Mouse (Mus musculus): ENCODE results near the gene Olfr512. TPM values are rescaled to one million over a fixed set of nuclear protein-coding genes. Genes with fewer than 3 reads are reported as not detected.

Olfr512 gene
- not detected for total RNA-seq (2021)
- long read RNA-seq, experiment 1 = 0 reads
- long read RNA-seq, experiment 2 = 0 reads

DNA sequence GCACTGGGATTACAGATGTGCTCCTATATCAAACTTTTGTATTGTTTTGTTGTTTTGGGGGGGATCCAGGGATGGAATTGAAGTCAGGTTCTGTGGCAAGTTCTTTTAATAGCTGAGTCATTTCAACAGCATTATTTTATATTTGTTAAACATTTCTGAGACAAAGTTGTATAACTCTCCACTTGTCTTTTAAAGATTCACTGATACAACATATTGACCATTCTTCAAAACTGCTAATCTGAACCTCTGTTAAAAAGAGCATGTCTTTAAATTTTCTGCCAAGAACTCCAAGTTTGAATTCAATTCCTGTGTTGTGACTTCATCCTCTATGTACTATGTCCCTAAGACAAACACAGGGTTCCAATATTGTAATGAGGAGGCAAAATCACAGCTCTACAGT lies at the start of gene Olfr512:
Olfr512 (plus strand) TSS at position 301 of the 400 bp plus-strand sequence.
- no peak for DNase-seq (ENCODE audit: low spot score in 2 of 2)

DNA sequence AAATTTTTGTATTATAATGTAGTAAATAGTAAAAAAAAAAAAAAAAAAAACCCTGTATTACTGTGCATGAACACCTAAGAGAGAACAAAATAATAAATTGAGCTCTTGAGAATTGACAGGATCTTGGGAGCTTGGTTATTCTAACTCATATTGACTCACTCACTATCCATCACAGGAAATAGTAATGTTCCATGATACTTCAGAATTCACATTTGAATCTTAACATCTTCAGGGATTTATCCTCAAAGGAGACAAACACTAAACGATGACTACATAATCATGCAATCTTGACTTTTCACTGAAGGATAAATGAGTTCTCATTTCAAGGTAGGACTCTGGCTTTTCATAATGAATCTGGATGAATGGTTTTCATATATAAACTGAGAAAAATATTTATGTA lies 47.0 kb upstream of the Olfr512 start, which contains the start of gene Olfr510:
Olfr510 (plus strand) TSS at position 301 of the 400 bp plus-strand sequence.
- no peak for DNase-seq (ENCODE audit: low spot score in 2 of 2)

DNA sequence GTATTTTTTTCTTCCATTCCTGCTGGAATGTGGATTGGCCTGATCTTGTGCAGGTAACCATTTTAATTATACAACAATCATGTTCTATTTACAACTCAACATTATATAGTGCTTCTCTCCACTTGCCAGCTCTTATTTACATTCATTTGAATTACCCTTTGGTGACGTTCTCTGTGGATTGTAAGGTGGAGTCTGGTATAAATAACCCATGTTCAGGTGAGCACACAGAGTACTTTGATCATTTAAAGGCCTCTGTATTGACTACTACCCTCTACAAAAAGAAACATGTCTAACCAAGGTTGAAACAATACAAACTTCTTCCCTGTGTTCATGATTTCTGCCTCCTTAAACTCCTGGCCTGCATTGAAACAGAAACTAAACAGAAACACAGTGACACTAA lies 42.1 kb upstream of the Olfr512 start:
- no peak for DNase-seq (ENCODE audit: low spot score in 2 of 2)

DNA sequence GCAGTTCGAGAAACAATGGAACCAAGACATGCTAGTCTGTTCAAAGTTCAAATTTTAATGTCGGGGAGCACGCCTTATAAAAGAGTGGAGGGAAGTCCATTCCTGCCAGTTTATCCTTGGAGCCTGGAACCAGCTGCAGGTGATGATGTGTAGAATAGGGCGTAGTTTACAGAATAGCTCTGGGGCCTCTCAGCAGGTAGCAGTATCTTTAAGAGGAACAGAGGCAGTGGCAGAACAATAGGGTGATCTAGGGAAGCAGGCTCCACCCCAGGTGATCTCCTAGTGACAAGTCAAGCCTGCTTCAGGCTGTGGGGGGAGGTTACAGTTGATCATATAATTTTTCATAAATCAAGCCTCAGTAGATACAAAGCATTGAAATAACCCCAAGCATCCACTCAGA lies 34.2 kb upstream of the Olfr512 start:
- DNase-seq (ENCODE audit: low spot score in 2 of 2) = no peak

DNA sequence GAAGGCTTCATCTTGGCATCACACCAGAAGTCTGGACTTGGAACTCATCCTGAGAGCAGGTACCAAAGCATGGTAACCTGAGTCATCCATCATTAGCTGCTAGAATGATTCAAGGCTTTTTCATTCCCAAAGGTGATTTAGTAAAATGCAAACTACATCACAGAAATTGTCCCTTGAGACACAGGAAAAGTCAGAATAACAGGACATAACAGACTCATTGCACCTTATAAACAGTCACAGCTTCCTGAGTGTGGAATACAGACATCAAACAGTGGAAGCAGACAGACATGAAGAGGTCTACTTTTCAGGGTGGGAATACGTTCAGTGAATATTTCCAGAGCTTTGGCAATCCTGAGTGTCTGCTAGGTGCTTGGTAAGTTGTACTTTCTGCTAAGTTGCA lies 37.6 kb downstream of the Olfr512 start, which contains the start of gene Olfr513:
Olfr513 (plus strand) TSS at position 301 of the 400 bp plus-strand sequence.
- no peak for DNase-seq (ENCODE audit: low spot score in 2 of 2)

DNA sequence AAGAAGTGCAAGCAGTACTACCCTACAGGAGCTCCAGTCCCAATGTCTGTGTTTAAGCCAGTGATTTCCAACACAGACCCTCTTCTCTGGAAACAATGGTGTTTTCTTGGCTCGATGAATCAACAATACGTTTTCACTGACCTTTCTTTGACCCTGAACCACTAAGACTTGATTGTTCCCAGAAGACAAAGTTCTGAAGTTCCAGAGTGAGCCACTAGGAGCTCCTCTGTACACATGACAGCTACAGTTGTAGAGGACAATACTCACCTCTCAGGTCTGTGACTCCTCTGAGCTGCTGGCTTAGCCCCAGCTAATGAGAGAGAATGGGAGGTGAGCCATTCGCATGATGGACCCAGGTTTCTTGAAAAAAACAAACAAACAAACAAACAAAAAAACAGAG lies 47.3 kb downstream of the Olfr512 start:
- no peak for DNase-seq (ENCODE audit: low spot score in 2 of 2)

Other genes with a start within 250 kb of the Olfr512 start
- gene Olfr498, start 248.0 kb upstream of the Olfr512 start, total RNA-seq (2021) = not detected
- not detected for gene Olfr502, start 188.3 kb upstream of the Olfr512 start, total RNA-seq (2021)
- gene Olfr503, start 168.8 kb upstream of the Olfr512 start, total RNA-seq (2021) = not detected
- not detected for gene Olfr504, start 147.5 kb upstream of the Olfr512 start, total RNA-seq (2021)
- gene Olfr506, start 102.5 kb upstream of the Olfr512 start, total RNA-seq (2021) = not detected
- gene Olfr507, start 91.5 kb upstream of the Olfr512 start, total RNA-seq (2021) = not detected
- not detected for gene Olfr508, start 83.3 kb upstream of the Olfr512 start, total RNA-seq (2021)
- gene Olfr509, start 61.4 kb upstream of the Olfr512 start, total RNA-seq (2021) = not detected
- gene Olfr510, start 46.9 kb upstream of the Olfr512 start, total RNA-seq (2021) = not detected
- not detected for gene Olfr513, start 37.7 kb downstream of the Olfr512 start, total RNA-seq (2021)
- not detected for gene Olfr514, start 112.7 kb downstream of the Olfr512 start, total RNA-seq (2021)
- gene Olfr516, start 137.2 kb downstream of the Olfr512 start, total RNA-seq (2021) = not detected
- not detected for gene Olfr517, start 159.1 kb downstream of the Olfr512 start, total RNA-seq (2021)
- gene Olfr518, start 171.7 kb downstream of the Olfr512 start, total RNA-seq (2021) = not detected
- gene Olfr519, start 181.1 kb downstream of the Olfr512 start, total RNA-seq (2021) = not detected
- under 1 TPM; 0.25 to 0.45 TPM for gene Nlrp10, start 216.9 kb downstream of the Olfr512 start, total RNA-seq (2021)
- gene Eif3f, start 221.1 kb downstream of the Olfr512 start, total RNA-seq (2021) = 10 to 100 TPM; 96.9 to 100.0 TPM
- 100 to 1,000 TPM; 143 to 153 TPM for gene Tub, start 237.0 kb downstream of the Olfr512 start, total RNA-seq (2021)

All from layer of hippocampus, postnatal 14 days (tissue).